Mouse (Mus musculus) left cerebral cortex, adult 2 months (tissue): ENCODE measurements around the gene Dnajb9. TPM values are rescaled to one million over a fixed set of nuclear protein-coding genes. Genes with fewer than 3 reads are reported as not detected.
"Not testable (repeated sequence)": the region's sequence is repeated elsewhere in the genome, so short reads cannot be mapped to it uniquely, and the experiment has no call there.

Experiments used
- DNase-seq, 2 experiments: peaks; one replicate each; pipeline ENCODE4 v3.0.0; 2021 to 2022; ENCODE audit warnings: low spot score in 2 of 2, mixed read lengths in 1 of 2; ENCODE audit errors: extremely low spot score in 1 of 2
- H3K27ac ChIP-seq: fragments of 200-600 bp; 2 replicates; pipeline ENCODE4 v1.8.1; 2022
- H3K4me3 ChIP-seq: fragments of 200-600 bp; 2 replicates; pipeline ENCODE4 v1.8.1; 2022
- CTCF ChIP-seq: fragments of 200-600 bp; IDR thresholded peaks from 2 replicates; pipeline ENCODE4 v1.8.1; 2022; ENCODE audit warnings: antibody characterized with exemption, mild to moderate bottlenecking, moderate library complexity
- intact Hi-C: fragments of 180-260 bp; cut with DNase I; formaldehyde crosslinking; loops from one replicate; pipeline ENCODE4 v1.15.1; 2025
- long read RNA-seq, 2 experiments: library from polyadenylated mRNA; stranded (forward); transcript quantifications; one replicate each; pipeline ENCODE4 v2.0.0; 2021; ENCODE audit warnings: borderline mapping rate in 2 of 2
- total RNA-seq, 2 experiments: library from RNA; stranded (reverse); gene quantifications; 2 replicates each; pipeline ENCODE4 v1.2.3; 2021

Gene Dnajb9
- total RNA-seq: 10 to 100 TPM; 42.6 to 42.9 TPM
- long read RNA-seq, experiment 1, transcript Dnajb9-201 (3 exons, 2,461 nt): major isoform, 43 of 43 reads
- long read RNA-seq, experiment 1, partial matches to known transcripts: 0 of 43 reads
- long read RNA-seq, experiment 1, other reads (novel, unspliced or antisense): 0 of 43 reads
- long read RNA-seq, experiment 2, transcript Dnajb9-201 (3 exons, 2,461 nt): major isoform, 36 of 36 reads
- long read RNA-seq, experiment 2, partial matches to known transcripts: 0 of 36 reads
- long read RNA-seq, experiment 2, other reads (novel, unspliced or antisense): 0 of 36 reads

DNA sequence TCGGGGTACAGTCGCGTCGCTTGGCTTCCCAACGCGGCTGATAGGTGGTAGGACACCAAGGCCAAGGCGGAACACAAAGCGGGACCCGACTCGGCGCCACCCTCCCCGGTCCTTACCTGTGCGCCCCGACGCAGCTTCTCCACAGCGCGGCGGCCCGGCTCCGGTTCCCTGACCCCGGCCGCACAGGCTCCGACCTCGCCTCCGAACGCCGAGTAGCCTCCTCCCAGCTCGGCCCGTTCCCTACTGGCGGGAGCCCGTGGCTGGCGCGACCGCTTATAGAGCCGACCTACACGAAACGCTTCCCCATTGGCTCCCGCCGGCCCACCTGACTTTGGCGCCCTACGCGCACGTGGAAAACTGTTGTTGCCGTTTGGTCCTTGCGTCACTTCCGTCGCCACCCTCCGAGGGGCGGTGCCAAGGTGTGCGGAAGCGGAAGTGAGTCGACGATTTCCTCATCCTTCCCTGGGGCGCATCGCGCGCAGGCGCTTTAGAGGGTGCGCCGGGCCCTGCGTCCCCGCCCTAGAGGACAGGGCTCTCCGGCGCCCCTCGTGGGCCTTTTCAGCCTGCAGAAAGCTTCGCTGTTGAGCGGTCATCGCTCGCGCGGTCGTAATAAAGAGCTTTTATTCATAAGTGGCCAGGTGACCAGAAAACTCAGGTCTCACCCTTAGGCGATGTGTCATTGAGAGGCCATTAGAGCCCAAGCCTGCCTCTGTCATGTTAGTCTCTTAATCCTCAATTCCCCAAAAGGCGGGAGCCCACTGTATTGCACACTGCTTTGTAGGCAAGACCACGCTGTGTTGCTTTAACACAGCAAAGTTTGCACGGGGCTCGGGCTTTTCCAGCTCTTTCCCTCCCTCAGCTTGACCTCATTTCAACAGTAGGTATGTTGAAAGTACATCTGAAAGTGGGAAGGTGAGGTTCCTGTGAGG, at the start of gene Dnajb9:
Gene Dnajb9, minus strand, starts transcription at position 503 of the 929 bp plus-strand sequence.
- peak; percentile 100 for DNase-seq
- Histone ChIP-seq H3K27ac (peak within 1 kb of the TSS; percentile 93), H3K4me3 (peak within 1 kb of the TSS; percentile 99)
- intact Hi-C loops: loop anchor here (1.0 to 10.0 kb wide), 2 partner anchors 59 to 335 kb away; no protein-coding TSS in a partner anchor
- TF ChIP-seq CTCF: peak; percentile 92

DNA sequence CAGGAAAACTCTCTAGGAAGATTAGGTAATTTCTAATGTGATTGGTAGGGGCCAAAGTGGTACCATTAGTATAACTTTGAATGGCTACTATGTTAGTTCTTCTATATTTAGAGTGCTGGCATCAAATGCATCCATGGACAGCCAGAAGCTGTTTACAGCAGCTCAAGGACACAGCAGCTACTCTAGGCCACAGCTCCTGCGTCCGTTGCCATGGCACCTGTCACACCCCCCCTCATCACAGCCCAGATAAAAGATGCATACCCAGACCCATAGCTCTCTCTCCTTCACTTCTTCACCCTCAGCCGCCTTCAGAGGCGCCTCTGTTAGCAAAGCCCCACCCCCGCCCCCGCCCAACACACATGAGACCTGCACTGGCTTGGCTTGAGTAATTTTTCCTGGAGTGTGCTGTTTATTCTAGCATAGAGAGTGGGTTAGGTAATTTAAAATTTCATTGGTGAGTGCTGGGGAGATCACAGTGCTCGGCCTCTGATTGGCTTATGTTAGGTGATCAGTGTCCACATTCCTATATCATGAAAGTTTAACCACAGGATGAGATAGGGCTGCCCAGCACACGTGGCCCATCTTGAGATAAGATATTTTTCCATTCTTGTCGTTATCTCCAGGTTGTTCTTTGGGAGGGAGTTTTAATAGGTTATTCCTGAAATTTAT, 38.3 kb upstream of the Dnajb9 start:
- Histone ChIP-seq H3K27ac (no peak overlapping the region), H3K4me3 (no peak overlapping the region)
- no peak for TF ChIP-seq CTCF
- DNase-seq: no peak
- intact Hi-C loops: no loop called here

DNA sequence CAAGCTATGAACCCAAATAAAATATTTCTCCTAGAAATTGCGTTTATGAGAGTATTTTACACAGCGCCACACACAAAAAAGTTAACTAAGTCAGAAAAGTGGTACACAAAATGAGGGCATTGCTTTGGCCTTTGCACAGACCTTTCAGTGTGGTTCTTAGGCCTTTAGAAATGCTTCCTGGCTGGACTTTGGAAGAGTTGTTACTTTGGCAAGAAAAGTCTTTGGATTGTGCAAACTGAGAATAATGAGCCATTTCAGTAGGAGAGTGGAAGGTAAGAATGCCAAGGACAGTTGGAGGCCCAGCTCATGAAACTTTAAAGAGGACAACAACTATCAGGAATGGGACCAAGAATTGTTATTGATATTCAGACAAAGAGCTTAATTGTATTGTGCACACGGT, 35.6 kb upstream of the Dnajb9 start:
- DNase-seq: no peak
- H3K4me3 ChIP-seq: no peak overlapping the region
- TF ChIP-seq CTCF: no peak
- intact Hi-C loops: no loop called here
- peak overlapping the region; percentile 28; the same call in 1 of the 2 replicates for H3K27ac ChIP-seq

GRCm38 (mm10) chr12:44242407-44242806, 32.3 kb upstream of the Dnajb9 start:
- intact Hi-C loops: no loop called here
- no peak for DNase-seq
- Histone ChIP-seq H3K4me3 (no peak overlapping the region), H3K27ac (no peak overlapping the region)
- no peak for TF ChIP-seq CTCF

- intact Hi-C loops: no loop called here
- no peak overlapping the region for H3K27ac ChIP-seq
- no peak for TF ChIP-seq CTCF
- DNase-seq: no peak
- no peak overlapping the region for H3K4me3 ChIP-seq
Measured at GRCm38 (mm10) chr12:44241090-44241489, 31.0 kb upstream of the Dnajb9 start.

- TF ChIP-seq CTCF: no peak
- Histone ChIP-seq H3K27ac (no peak overlapping the region), H3K4me3 (no peak overlapping the region)
- DNase-seq: no peak
- intact Hi-C loops: no loop called here
Measured at GRCm38 (mm10) chr12:44224650-44225049, 14.5 kb upstream of the Dnajb9 start.

GRCm38 (mm10) chr12:44223044-44223443, 12.9 kb upstream of the Dnajb9 start:
- Histone ChIP-seq H3K4me3 (no peak overlapping the region), H3K27ac (no peak overlapping the region)
- TF ChIP-seq CTCF: no peak
- intact Hi-C loops: no loop called here
- DNase-seq: no peak

DNA sequence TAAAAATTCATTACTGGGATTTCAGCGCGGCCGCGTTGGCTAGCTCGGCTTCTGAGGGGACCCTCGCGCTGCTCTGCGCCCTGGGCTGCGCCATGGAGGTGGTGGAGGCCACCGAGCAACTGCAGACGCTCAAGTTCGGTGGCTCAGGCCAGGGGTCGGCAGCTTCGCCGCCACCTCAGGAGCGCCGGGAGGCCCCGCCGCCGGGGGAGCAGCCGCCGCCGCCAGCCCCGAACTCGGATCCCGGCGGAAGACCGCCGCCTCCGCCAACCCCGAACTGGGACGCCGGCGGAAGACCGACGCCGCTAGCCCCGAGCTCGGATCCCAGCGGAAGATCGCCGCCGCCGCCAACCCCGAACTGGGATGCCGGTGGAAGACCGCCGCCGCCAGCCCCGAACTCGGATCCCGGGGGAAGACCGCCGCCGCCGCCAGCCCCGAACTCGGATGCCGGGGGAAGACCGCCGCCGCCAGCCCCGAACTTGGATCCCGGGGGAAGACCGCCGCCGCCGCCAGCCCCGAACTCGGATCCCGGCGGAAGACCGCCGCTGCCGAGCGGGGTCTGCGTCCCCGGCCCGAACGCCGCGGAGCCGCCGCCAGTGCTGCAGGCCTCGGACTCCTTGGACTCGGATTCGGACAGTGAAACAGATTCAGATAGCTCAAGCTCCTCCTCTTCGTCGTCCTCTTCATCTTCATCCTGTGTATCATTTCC, 11.7 kb upstream of the Dnajb9 start:
- Histone ChIP-seq H3K27ac (peak overlapping the region; percentile 51; the same call in 1 of the 2 replicates), H3K4me3 (peak overlapping the region; percentile 70)
- intact Hi-C loops: loop anchor here (1.0 kb wide), 1 partner anchor 46 kb away; no protein-coding TSS in a partner anchor
- TF ChIP-seq CTCF: no peak
- DNase-seq: peak; percentile 14 to 22

DNA sequence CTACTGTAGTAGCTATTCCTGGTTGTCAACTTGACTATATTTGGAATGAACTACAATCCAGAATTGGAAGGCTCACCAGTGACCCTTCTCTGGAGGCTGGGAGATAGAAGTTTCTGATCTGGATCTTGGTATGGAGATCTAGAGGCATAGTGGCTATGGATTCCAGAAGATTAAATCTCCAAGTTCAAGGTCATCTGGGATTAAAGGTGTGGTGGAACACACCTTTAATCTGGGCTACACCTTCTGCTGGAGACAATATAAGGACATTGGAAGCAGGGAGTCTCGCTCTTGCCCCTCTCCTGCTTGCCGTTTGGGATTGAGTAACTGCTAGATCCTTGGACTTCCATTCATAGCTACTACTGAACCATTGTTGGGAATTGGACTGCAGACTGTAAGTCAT, 10.9 kb upstream of the Dnajb9 start, which contains the start of gene Pnpla8:
Gene Pnpla8, plus strand, starts transcription at position 301 of the 400 bp plus-strand sequence.
- intact Hi-C loops: loop anchor here (1.0 kb wide), 1 partner anchor 47 kb away; no protein-coding TSS in a partner anchor
- DNase-seq: not testable (repeated sequence)
- H3K4me3 ChIP-seq: peak within 1 kb of the TSS; percentile 70
- H3K27ac ChIP-seq: peak within 1 kb of the TSS; percentile 51; the same call in 1 of the 2 replicates

- intact Hi-C loops: loop anchor here (10.0 kb wide), 1 partner anchor 333 kb away; no protein-coding TSS in a partner anchor
- DNase-seq: no peak
- Histone ChIP-seq H3K27ac (no peak overlapping the region), H3K4me3 (no peak overlapping the region)
- TF ChIP-seq CTCF: no peak
Measured at GRCm38 (mm10) chr12:44211555-44211954, 1.4 kb upstream of the Dnajb9 start.
